Mouse (Mus musculus): Measurements from ENCODE around the gene Txlng.

The Txlng gene

DNA sequence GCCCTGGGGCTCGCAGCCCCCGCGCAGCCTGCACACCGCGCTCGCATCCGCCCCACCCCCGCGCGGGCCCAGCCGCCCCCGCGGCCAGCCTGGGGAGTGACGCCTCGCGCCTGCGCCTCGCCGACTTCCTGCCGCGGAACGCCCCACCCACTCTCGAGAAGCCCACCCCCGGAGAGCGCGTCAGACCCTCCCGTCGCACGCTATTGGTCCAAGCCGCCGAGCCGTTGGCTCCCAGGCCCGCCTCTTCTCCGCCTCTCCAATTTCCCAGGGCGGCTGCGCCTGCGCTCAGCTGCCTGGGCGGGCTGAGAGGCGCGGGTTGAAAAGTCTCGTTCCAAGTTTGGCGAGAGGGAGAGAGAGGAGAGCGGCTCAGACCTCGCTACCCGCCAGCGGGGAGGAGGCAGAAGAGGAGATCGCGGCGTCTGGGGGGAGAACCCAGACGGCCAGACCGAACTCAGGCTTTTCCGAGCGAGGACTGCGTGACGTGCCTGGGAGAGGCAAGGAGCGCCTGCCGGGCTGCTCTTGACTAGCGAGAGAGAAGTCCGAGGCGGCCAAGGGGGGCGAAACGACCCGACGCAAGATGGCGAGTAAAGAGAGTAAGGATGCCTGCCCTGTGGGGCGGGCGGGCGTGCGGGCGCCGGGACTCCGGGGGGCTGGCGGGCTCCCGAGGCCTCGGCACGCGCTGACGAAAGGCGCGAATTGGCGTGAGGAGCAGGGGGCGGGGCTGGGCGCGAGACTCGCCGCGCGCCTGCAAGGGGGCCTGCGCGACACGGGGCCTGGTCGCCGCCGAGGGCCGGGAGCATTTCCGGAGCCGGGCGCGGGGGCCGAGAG lies 68.9 kb downstream of the Txlng start, which contains the start of gene Rbbp7:
TSS of gene Rbbp7 (plus strand) at position 288 of the 828 bp plus-strand sequence.
- peak; percentile 88 for ATAC-seq (ENCODE audit: low TSS enrichment)

DNA sequence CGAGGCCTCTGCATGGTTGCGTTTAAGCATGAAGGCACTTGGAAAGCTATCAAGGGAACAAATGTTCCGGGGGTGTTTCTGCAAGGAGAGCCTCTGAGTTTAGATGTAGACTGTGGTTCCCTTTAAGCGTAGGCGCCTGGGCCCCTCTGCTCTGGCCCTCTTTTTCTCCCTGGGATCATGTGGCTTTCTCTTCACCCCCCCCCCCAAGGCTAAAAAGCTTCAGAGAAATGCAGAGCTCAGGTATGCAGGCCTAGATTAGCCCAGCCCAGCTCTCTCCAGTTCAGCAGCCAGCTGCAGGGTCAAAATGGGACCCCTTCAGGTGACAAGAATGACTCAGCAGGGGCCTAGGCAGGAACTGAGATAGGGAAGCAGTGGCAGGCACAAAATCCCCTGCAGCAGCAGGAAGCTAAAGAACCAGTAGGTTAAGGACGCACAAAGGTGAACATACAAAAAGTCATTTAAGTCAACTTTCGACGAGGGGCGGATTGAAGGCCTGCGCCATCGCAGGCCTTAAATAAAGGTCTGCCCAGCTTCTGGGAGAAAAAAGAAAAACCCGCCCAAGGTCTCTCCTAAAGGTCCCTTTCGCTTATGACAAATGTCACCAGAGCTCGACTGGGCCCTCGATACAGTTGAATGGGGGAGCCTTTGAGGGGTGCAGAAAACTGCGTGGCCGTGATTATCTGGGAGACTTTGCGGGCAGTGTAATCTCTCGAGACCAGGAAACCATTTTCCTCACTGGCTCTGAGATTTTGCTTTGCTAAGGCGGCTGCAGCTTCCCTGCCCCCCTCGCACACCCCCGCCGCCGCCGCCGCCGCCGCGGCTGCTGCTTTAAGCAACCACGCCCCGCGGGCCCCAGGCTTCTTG lies 69.8 kb downstream of the Txlng start:
- peak; percentile 51 for ATAC-seq (ENCODE audit: low TSS enrichment)

DNA sequence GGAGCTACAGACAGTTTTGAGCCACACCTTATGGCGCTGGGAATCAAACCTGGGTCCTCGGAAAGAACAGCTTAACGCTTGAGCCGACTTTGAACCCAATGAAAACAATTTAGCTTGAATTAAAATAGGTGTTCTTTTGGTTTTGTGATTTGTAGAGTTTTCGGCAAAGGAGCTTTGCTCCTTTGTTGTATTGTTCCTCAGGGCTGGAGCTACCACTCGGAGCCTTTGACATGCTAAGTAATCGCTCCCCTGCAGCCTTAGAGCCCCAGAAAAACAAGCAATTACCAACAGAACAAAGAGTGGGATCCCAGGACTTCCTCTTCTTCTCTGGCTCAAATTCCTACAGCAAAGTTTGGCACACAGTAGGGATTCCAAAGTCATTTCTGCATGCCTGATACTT lies 73.2 kb downstream of the Txlng start:
- ATAC-seq (ENCODE audit: low TSS enrichment): no peak

DNA sequence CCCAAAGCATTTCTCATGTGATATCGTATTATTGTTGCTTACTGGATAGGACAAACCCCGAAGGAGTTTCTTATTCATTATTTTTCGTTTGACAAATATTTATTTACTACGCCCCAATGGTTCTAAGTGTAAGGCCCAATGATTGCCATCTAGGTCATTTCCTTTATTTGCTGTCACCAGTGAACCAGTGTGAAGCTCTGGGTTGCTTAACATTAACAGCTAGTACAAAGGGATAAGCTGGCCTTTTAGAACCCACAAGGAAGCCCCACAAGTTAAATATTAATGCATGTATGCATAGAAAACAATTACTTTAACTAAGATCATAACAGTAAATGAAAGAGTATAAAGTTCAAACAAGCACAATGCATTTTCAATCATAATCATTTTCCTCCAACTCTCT lies 74.9 kb downstream of the Txlng start:
- ATAC-seq (ENCODE audit: low TSS enrichment): no peak

DNA sequence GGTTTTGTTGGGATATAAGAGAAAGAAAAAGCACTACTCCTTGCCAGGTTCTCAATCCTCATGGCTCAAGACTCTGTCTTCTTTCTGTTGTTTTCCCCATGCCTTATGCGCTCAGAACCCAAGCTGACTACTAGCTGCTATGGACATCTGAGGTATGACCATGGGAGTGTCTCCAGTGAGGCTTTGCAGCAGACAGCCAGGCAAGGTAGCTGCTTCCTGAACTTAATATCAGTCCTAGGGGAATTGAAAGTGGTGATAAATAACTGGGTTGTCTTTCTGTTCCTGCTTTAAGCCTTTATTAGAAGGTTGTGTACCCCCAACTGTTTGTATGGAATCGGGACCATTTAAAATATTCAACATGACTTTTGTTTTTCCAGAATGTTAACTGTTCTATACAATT lies 76.8 kb downstream of the Txlng start:
- no peak for ATAC-seq (ENCODE audit: low TSS enrichment)

- ATAC-seq (ENCODE audit: low TSS enrichment): no peak
Measured at GRCm38 (mm10) chrX:162748696-162749420, 80.4 kb downstream of the Txlng start.

- ATAC-seq (ENCODE audit: low TSS enrichment): peak; percentile 41
Measured at GRCm38 (mm10) chrX:162736140-162736659, 93.1 kb downstream of the Txlng start.

DNA sequence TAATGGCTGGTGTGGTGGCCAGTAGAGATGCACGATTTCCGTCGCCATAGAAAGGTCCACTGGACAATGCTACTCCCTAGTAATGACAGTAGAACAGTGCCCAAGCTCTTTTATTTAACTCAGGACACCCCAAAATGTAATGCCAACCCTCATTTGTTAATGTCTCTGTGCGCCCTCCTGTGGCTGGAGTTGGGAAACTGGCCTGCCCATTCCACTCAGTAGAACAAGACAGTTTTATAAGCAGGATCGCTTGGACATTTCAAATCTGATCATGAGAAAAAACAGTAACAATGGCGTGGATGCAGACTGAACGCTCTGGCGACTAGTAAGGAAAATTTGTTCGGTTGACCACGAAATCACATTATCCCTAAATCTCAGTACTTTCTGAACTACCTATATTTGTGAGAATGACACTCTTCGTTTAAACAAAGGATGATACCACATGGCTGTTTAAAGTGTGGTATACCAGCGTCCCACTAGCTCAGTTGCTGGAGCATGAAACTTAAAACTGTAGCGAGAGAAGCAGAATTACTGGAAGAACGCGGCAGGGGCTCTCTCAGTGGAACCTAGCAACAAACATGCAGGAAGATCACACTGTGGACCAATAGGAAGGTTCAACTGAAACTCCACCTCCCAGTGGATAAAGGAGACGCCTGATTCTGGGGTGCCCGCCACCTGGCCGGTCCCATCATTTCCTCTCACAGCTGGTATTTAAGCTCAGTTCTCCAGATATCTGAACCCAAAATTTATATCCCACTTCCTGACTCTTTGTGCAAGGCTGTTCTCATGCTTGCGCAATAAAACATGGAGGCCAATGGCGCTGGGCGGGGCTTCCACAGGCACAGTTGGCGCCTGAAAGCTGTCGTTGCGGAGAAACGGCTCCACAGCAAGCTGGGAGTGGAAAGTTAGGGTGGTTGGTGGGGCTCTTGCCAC lies 94.0 kb downstream of the Txlng start:
- peak; percentile 97 for ATAC-seq (ENCODE audit: low TSS enrichment)

- no peak for ATAC-seq (ENCODE audit: low TSS enrichment)
Measured at GRCm38 (mm10) chrX:162730031-162730430, 99.2 kb downstream of the Txlng start.

Measured in frontal cortex, adult (tissue).